Comparison of ENCODE assay signal across 29 mouse cellular contexts in the genomic region with DNA sequence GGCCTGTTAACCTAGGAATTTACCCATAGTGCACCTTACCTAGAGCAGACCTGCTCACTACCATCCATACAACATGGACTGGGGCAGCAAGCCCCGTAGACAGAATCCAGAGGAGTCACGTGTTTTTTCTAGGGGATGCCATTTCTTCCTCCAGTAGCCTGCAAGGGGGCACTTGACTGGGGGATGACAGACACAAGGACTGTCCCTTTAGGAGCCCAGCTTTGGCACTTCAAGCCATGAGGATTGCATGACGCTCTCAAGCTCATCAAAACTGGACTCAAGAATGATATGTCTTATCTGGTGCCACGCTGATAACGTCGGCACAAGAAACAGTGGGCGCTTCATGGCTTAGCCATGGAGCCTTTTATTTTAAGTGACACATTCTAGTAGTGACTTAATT. TPM values are rescaled to one million over a fixed set of nuclear protein-coding genes. Genes with fewer than 3 reads are reported as not detected.
"Had no signal": no experiment of that assay in that cellular context is flagged by ENCODE, and none has a peak within 500 bp of the region (broad histone marks: within the 10 kb centered on the region; RNA-seq: fewer than 3 reads in every experiment).

No protein-coding gene starts in this region.

- H3K27me3 ChIP-seq: embryonic facial prominence, embryonic 12.5 days; embryonic facial prominence, embryonic 13.5 days; embryonic facial prominence, embryonic 15.5 days; forebrain, embryonic 15.5 days had no signal

- H3K4me2 ChIP-seq: embryonic facial prominence, embryonic 12.5 days; embryonic facial prominence, embryonic 13.5 days; embryonic facial prominence, embryonic 15.5 days; forebrain, embryonic 12.5 days; forebrain, embryonic 13.5 days; forebrain, embryonic 15.5 days had no signal

- DNase-seq: cerebellum, adult 2 months; cerebellum, adult 8-10 months; cerebellum, adult 9-10 months; cerebellum, adult 9-11 months; cerebellum, postnatal 10 days; cerebellum, postnatal 14 days; cerebellum, postnatal 25 days; cerebellum, postnatal 36 days; embryo, embryonic 11 days; forebrain, postnatal 0 days; gastrocnemius, adult 2 months; gastrocnemius, postnatal 10 days; gastrocnemius, postnatal 14 days; gastrocnemius, postnatal 25 days; gastrocnemius, postnatal 36 days; heart, adult 11 months; heart, adult 2 months had no signal

- H3K36me3 ChIP-seq: embryonic facial prominence, embryonic 10.5 days; embryonic facial prominence, embryonic 12.5 days; embryonic facial prominence, embryonic 13.5 days; embryonic facial prominence, embryonic 15.5 days; forebrain, embryonic 10.5 days; forebrain, embryonic 12.5 days; forebrain, embryonic 15.5 days had no signal

- H3K9ac ChIP-seq: embryonic facial prominence, embryonic 12.5 days; embryonic facial prominence, embryonic 13.5 days; embryonic facial prominence, embryonic 15.5 days; forebrain, embryonic 12.5 days; forebrain, embryonic 13.5 days; forebrain, embryonic 15.5 days; forebrain, postnatal 0 days had no signal

- H3K4me3 ChIP-seq: embryonic facial prominence, embryonic 10.5 days; embryonic facial prominence, embryonic 12.5 days; embryonic facial prominence, embryonic 13.5 days; embryonic facial prominence, embryonic 15.5 days; erythroblast, embryonic 14.5 days; forebrain, embryonic 10.5 days; forebrain, embryonic 12.5 days; forebrain, embryonic 13.5 days; forebrain, embryonic 15.5 days; gastrocnemius, adult 2 months; heart, adult 2 months had no signal

- H3K9me3 ChIP-seq: embryonic facial prominence, embryonic 10.5 days; embryonic facial prominence, embryonic 12.5 days; embryonic facial prominence, embryonic 13.5 days; embryonic facial prominence, embryonic 15.5 days; forebrain, embryonic 10.5 days; forebrain, embryonic 12.5 days; forebrain, embryonic 13.5 days; forebrain, embryonic 15.5 days had no signal

- H3K27ac ChIP-seq: embryonic facial prominence, embryonic 10.5 days; embryonic facial prominence, embryonic 12.5 days; embryonic facial prominence, embryonic 13.5 days; embryonic facial prominence, embryonic 15.5 days; forebrain, embryonic 10.5 days; forebrain, embryonic 12.5 days; forebrain, embryonic 13.5 days; forebrain, embryonic 15.5 days; gastrocnemius, adult 2 months; heart, adult 2 months had no signal

- ATAC-seq: forebrain, embryonic 13.5 days; forebrain, embryonic 14.5 days; forebrain, embryonic 15.5 days; forebrain, embryonic 16.5 days; forebrain, postnatal 0 days had no signal

RNA-seq across cellular contexts. Expression of gene Cdh13, which starts 31.4 kb away (rescaled TPM):
- total RNA-seq: common myeloid progenitor, adult 5-6 weeks had no signal
- polyA plus RNA-seq: erythroblast, embryonic 14.5 days had no signal
